ENCODE assay signal across 19 mouse cellular contexts in the genomic region with DNA sequence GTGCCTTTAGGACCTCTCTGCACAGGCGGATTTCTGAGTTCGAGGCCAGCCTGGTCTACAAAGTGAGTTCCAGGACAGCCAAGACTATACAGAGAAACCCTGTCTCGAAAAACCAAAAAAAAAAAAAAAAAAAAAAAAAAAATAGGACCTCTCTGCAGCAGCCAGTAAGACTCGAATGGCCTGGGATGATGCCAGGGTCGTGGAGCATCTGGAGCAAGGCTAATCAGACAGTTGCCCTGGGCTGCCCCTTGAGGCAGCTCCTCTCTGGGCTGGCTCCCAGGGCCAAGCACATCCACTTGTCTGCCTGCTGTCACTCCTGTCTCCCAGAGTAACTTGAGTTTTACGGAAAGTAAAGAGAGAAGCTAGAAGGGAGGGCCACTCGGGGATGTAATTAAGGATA. TPM values are rescaled to one million over a fixed set of nuclear protein-coding genes. Genes with fewer than 3 reads are reported as not detected.
A peak's percentile ranks its signal among the peaks of the same experiment; 100 is the strongest.
DNase-seq lines count a peak whose midpoint lies in the region; ATAC-seq and TF ChIP-seq lines count a peak whose summit lies in the region.
"Had no signal": no experiment of that assay in that cellular context is flagged by ENCODE, and none has a peak within 500 bp of the region (broad histone marks: within the 10 kb centered on the region; RNA-seq: fewer than 3 reads in every experiment).

No protein-coding gene starts in this region.

- TF ChIP-seq EP300 in liver, postnatal 0 days (IDR thresholded peaks at IDR 0.05; ENCODE audit: low read depth): no peak

- no peak for TF ChIP-seq CTCF in hindbrain, postnatal 0 days (IDR thresholded peaks at IDR 0.05; ENCODE audit: low read depth)
- no peak for TF ChIP-seq CTCF in midbrain, postnatal 0 days (IDR thresholded peaks at IDR 0.05)
- no peak for TF ChIP-seq CTCF in liver, postnatal 0 days (IDR thresholded peaks at IDR 0.05; ENCODE audit: low read depth)

- 57% methylated on average over 7 of the region's 7 CpGs for WGBS in hindbrain, postnatal 0 days
- WGBS in hindbrain, embryonic 13.5 days: 77% methylated on average over 7 of the region's 7 CpGs
- WGBS in midbrain, postnatal 0 days: 70% methylated on average over 7 of the region's 7 CpGs
- 72% methylated on average over 7 of the region's 7 CpGs for WGBS in midbrain, embryonic 13.5 days
- 66% methylated on average over 7 of the region's 7 CpGs for WGBS in liver, postnatal 0 days (ENCODE audit: insufficient replicate concordance)
- 76% methylated on average over 7 of the region's 7 CpGs for WGBS in hindbrain, embryonic 10.5 days

- H3K4me3 ChIP-seq in hindbrain, postnatal 0 days (ENCODE audit: low read length): no peak overlapping the region
- H3K4me3 ChIP-seq in hindbrain, embryonic 13.5 days: no peak overlapping the region
- no peak overlapping the region for H3K4me3 ChIP-seq in midbrain, postnatal 0 days (ENCODE audit: low read depth, low read length)
- H3K4me3 ChIP-seq in midbrain, embryonic 13.5 days (replicated peaks): no peak overlapping the region
- H3K4me3 ChIP-seq in liver, postnatal 0 days (ENCODE audit: low read depth, low read length): no peak overlapping the region
- H3K4me3 ChIP-seq in hindbrain, embryonic 10.5 days: no peak overlapping the region
- H3K4me3 ChIP-seq: embryonic facial prominence, embryonic 12.5 days; forebrain, embryonic 10.5 days; heart, embryonic 10.5 days; layer of hippocampus, adult 2 months; left cerebral cortex, adult 2 months; neural tube, embryonic 13.5 days had no signal

- no peaks in the 10 kb centered on the region for H3K27me3 ChIP-seq in hindbrain, postnatal 0 days (ENCODE audit: insufficient read depth, low read length)
- no peaks in the 10 kb centered on the region for H3K27me3 ChIP-seq in hindbrain, embryonic 13.5 days
- H3K27me3 ChIP-seq in midbrain, postnatal 0 days (ENCODE audit: insufficient read depth, low read length): no peaks in the 10 kb centered on the region
- H3K27me3 ChIP-seq in midbrain, embryonic 13.5 days: no peaks in the 10 kb centered on the region
- no peaks in the 10 kb centered on the region for H3K27me3 ChIP-seq in liver, postnatal 0 days (ENCODE audit: insufficient read depth, low read length)
- no peaks in the 10 kb centered on the region for H3K27me3 ChIP-seq in hindbrain, embryonic 10.5 days (ENCODE audit: insufficient read depth, poor library complexity, severe bottlenecking)
- H3K27me3 ChIP-seq: embryonic facial prominence, embryonic 12.5 days; neural tube, embryonic 13.5 days had no signal

- H3K9me3 ChIP-seq in hindbrain, postnatal 0 days (ENCODE audit: low read length): no peaks in the 10 kb centered on the region
- H3K9me3 ChIP-seq in hindbrain, embryonic 13.5 days: no peaks in the 10 kb centered on the region
- H3K9me3 ChIP-seq in midbrain, postnatal 0 days (ENCODE audit: low read length): no peaks in the 10 kb centered on the region
- H3K9me3 ChIP-seq in midbrain, embryonic 13.5 days: no peaks in the 10 kb centered on the region
- H3K9me3 ChIP-seq in liver, postnatal 0 days (ENCODE audit: low read length): no peaks in the 10 kb centered on the region
- H3K9me3 ChIP-seq in hindbrain, embryonic 10.5 days: no peaks in the 10 kb centered on the region
- H3K9me3 ChIP-seq: embryonic facial prominence, embryonic 12.5 days; forebrain, embryonic 10.5 days; heart, embryonic 10.5 days; neural tube, embryonic 13.5 days had no signal

- DNase-seq in hindbrain, postnatal 0 days (ENCODE audit: low spot score): peak; percentile 59
- DNase-seq in midbrain, postnatal 0 days (ENCODE audit: low spot score): peak; percentile 40
- peak; percentile 74 for DNase-seq in adrenal gland, postnatal 14 days
- DNase-seq in liver, postnatal 0 days: no peak
- no peak for DNase-seq in retina, postnatal 1 day
- DNase-seq in hindbrain, embryonic 10.5 days (ENCODE audit: low spot score): no peak
- DNase-seq: cerebellum, postnatal 25 days; heart, postnatal 36 days; lung, postnatal 10 days; thymus, adult 2 months had no signal

- H3K4me1 ChIP-seq in hindbrain, postnatal 0 days (ENCODE audit: insufficient read depth, low read length): no peaks in the 10 kb centered on the region
- no peaks in the 10 kb centered on the region for H3K4me1 ChIP-seq in hindbrain, embryonic 13.5 days (replicated peaks)
- no peaks in the 10 kb centered on the region for H3K4me1 ChIP-seq in midbrain, postnatal 0 days (ENCODE audit: insufficient read depth, low read length)
- H3K4me1 ChIP-seq in midbrain, embryonic 13.5 days (replicated peaks): no peaks in the 10 kb centered on the region
- H3K4me1 ChIP-seq in liver, postnatal 0 days (ENCODE audit: insufficient read depth): peaks cover 44% of the 10 kb centered on the region
- no peaks in the 10 kb centered on the region; the same call in 1 of the 2 replicates for H3K4me1 ChIP-seq in hindbrain, embryonic 10.5 days (replicated peaks)
- H3K4me1 ChIP-seq: forebrain, embryonic 10.5 days; neural tube, embryonic 13.5 days had no signal

- H3K9ac ChIP-seq in hindbrain, postnatal 0 days (replicated peaks; ENCODE audit: low read length): no peak overlapping the region
- no peak overlapping the region for H3K9ac ChIP-seq in hindbrain, embryonic 13.5 days
- no peak overlapping the region for H3K9ac ChIP-seq in midbrain, postnatal 0 days (replicated peaks; ENCODE audit: low read length, poor library complexity, severe bottlenecking)
- H3K9ac ChIP-seq in midbrain, embryonic 13.5 days (replicated peaks): no peak overlapping the region
- no peak overlapping the region for H3K9ac ChIP-seq in liver, postnatal 0 days (replicated peaks)
- H3K9ac ChIP-seq: embryonic facial prominence, embryonic 12.5 days; neural tube, embryonic 13.5 days had no signal

- no peak overlapping the region for H3K27ac ChIP-seq in hindbrain, postnatal 0 days
- H3K27ac ChIP-seq in hindbrain, embryonic 13.5 days: no peak overlapping the region
- no peak overlapping the region for H3K27ac ChIP-seq in midbrain, postnatal 0 days (ENCODE audit: low read depth, low read length)
- no peak overlapping the region for H3K27ac ChIP-seq in midbrain, embryonic 13.5 days
- peak overlapping the region; percentile 39; the same call in 1 of the 2 replicates for H3K27ac ChIP-seq in liver, postnatal 0 days (ENCODE audit: low read depth)
- H3K27ac ChIP-seq in hindbrain, embryonic 10.5 days: no peak overlapping the region
- H3K27ac ChIP-seq: embryonic facial prominence, embryonic 12.5 days; forebrain, embryonic 10.5 days; heart, embryonic 10.5 days; layer of hippocampus, adult 2 months; left cerebral cortex, adult 2 months; neural tube, embryonic 13.5 days had no signal

- ATAC-seq in hindbrain, postnatal 0 days: peak; percentile 40; the same call in 1 of the 2 replicates
- ATAC-seq in hindbrain, embryonic 13.5 days (ENCODE audit: low FRiP score): no peak
- ATAC-seq in midbrain, postnatal 0 days (ENCODE audit: low FRiP score): no peak
- no peak for ATAC-seq in midbrain, embryonic 13.5 days
- ATAC-seq in liver, postnatal 0 days: no peak
- ATAC-seq: midbrain, embryonic 16.5 days had no signal

- H3K36me3 ChIP-seq in hindbrain, postnatal 0 days (ENCODE audit: insufficient read depth, low read length): no peaks in the 10 kb centered on the region
- H3K36me3 ChIP-seq in hindbrain, embryonic 13.5 days: no peaks in the 10 kb centered on the region
- H3K36me3 ChIP-seq in midbrain, postnatal 0 days (ENCODE audit: insufficient read depth, low read length): no peaks in the 10 kb centered on the region
- no peaks in the 10 kb centered on the region for H3K36me3 ChIP-seq in midbrain, embryonic 13.5 days
- peaks cover 16% of the 10 kb centered on the region; the same call in 1 of the 2 replicates for H3K36me3 ChIP-seq in liver, postnatal 0 days (replicated peaks; ENCODE audit: insufficient read depth, low read length)
- no peaks in the 10 kb centered on the region for H3K36me3 ChIP-seq in hindbrain, embryonic 10.5 days
- H3K36me3 ChIP-seq: embryonic facial prominence, embryonic 12.5 days; forebrain, embryonic 10.5 days; heart, embryonic 10.5 days; neural tube, embryonic 13.5 days had no signal

- no peak overlapping the region for H3K4me2 ChIP-seq in hindbrain, postnatal 0 days (ENCODE audit: low read depth, low read length)
- H3K4me2 ChIP-seq in hindbrain, embryonic 13.5 days: no peak overlapping the region
- no peak overlapping the region for H3K4me2 ChIP-seq in midbrain, postnatal 0 days (ENCODE audit: low read depth, low read length, poor library complexity, severe bottlenecking)
- H3K4me2 ChIP-seq in midbrain, embryonic 13.5 days (replicated peaks): no peak overlapping the region
- no peak overlapping the region for H3K4me2 ChIP-seq in liver, postnatal 0 days (ENCODE audit: low read depth, low read length)
- H3K4me2 ChIP-seq: embryonic facial prominence, embryonic 12.5 days; neural tube, embryonic 13.5 days had no signal

RNA-seq across cellular contexts. Expression of gene Inpp5d, which starts 24.9 kb away (rescaled TPM):
- total RNA-seq in hindbrain, postnatal 0 days (2014; rRNA removed): 7.4 and 20.1 TPM in 2 replicates
- polyA plus RNA-seq in hindbrain, postnatal 0 days (2015; fragmentation: Nextera tagmentation; extraction: Ambion mirVana): 2.1 and 2.3 TPM in 2 replicates
- 4.0 and 4.1 TPM in 2 replicates for polyA plus RNA-seq in hindbrain, embryonic 13.5 days (2015; fragmentation: Nextera tagmentation; extraction: Ambion mirVana)
- total RNA-seq in midbrain, postnatal 0 days (2014; rRNA removed): 6.4 and 9.8 TPM in 2 replicates
- polyA plus RNA-seq in midbrain, postnatal 0 days (2015; fragmentation: Nextera tagmentation; extraction: Ambion mirVana): 2.6 and 3.1 TPM in 2 replicates
- 1.9 and 2.5 TPM in 2 replicates for polyA plus RNA-seq in midbrain, embryonic 13.5 days (2015; fragmentation: Nextera tagmentation; extraction: Ambion mirVana)
- 13.2 and 34.2 TPM in 2 replicates for total RNA-seq in adrenal gland, postnatal 14 days (2021)
- polyA plus RNA-seq in liver, postnatal 0 days (2015; fragmentation: Nextera tagmentation; extraction: Ambion mirVana): 11.3 and 13.3 TPM in 2 replicates
- 3.2 and 6.2 TPM in 2 replicates for polyA plus RNA-seq in hindbrain, embryonic 10.5 days (2016; fragmentation: Nextera tagmentation; extraction: Ambion mirVana)

Comparison
In these comparisons a context has a peak if more than half of its experiments do, and no peak if none do; other contexts are left out.
1. DNase-seq: peak in hindbrain, postnatal 0 days (single experiment), midbrain, postnatal 0 days (single experiment) and adrenal gland, postnatal 14 days (single experiment); none in liver, postnatal 0 days (single experiment), retina, postnatal 1 day (single experiment) and hindbrain, embryonic 10.5 days (single experiment).